Mouse (Mus musculus): ENCODE measurements at regions not wholly inside any gene's neighbourhood (a gene's known extent, or its start where the extent isn't known, plus 50 kb on each side); places are given as distances from the start of the nearest gene placed in this dataset.

DNA sequence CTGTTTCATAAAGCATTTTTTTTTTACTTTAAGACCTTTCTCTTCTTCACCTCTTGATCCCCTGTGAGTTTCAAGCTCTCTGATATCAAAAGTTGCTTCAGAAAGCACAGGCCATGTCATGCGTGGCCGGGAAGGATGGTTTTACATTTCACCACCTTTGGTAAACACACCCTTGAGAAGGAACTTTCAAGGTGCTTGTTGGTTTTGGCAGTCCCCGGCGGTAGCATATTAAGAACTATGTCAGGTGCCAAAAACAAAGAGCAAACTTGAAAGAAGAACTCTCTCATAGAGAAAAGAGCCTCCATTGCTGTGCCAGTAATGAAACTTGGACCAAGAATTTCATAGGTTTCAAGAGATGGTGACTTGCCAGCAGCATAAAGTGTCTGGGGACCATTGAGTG, 72.4 kb upstream of the Gnas start:
- TF ChIP-seq POLR2A (IDR thresholded peaks at IDR 0.05; ENCODE audit: low read depth, low read length), result no peak
- TF ChIP-seq CTCF (IDR thresholded peaks at IDR 0.05; ENCODE audit: borderline replicate concordance, insufficient read depth, low read length), result no peak

Data from embryonic fibroblast, embryonic 13.5 days (primary cell).